In the genomic region with DNA sequence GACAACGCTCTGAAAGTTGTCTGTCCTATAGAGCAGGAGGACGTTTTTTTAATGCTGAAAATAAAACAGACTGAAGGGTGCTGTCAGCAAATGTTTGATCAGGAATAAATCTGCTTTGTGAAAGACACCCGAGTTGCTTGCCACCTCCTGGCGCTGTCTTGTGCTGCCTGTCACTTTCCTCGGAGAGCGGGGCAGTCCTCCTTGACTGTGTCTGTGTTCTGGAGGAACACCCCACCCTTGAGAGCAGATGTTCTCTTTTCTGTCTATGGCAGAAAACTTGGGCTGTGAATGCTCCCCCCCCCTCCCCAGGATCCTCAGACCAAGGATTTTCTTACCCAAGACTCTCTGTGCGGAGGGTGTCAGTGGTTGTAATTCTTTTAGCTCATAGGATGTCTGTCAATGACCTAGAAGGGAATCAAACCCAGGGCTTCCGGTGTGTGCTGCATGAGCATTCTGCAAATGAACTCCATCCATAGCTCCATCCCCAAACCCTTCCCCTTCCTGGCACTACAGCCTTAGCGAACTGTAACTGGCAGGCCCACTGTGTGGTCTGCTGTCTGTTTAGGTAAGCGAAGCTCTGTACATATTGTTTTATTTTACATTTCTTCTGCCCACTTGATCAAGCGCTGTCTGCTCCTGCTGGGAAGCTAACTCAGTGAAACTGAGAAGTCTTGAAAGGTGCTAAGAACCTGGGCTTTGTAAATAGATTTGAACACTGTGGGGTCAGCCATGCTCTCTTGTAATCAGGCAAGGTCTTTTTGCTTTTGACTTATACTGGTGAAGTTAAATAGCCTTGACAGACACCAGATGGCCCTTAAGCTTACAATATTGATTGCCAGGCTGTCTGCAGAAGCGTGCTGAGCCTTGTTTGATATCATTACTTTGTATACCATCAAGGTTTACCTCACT, we compare ENCODE assay signal across 13 mouse cellular contexts. TPM values are rescaled to one million over a fixed set of nuclear protein-coding genes. Genes with fewer than 3 reads are reported as not detected.
DNase-seq lines count a peak whose midpoint lies in the region; ATAC-seq lines count a peak whose summit lies in the region.
"Had no signal": no experiment of that assay in that cellular context is flagged by ENCODE, and none has a peak within 500 bp of the region (broad histone marks: within the 10 kb centered on the region; RNA-seq: fewer than 3 reads in every experiment).

No protein-coding gene starts in this region.

- H3K27me3 ChIP-seq in liver, embryonic 11.5 days (replicated peaks; ENCODE audit: control insufficient read depth, insufficient read depth, low read length), result no peaks in the 10 kb centered on the region
- H3K27me3 ChIP-seq in liver, embryonic 12.5 days (replicated peaks), result no peaks in the 10 kb centered on the region
- no peaks in the 10 kb centered on the region for H3K27me3 ChIP-seq in midbrain, embryonic 10.5 days (ENCODE audit: low read depth, poor library complexity, severe bottlenecking)
- H3K27me3 ChIP-seq in stomach, embryonic 16.5 days (ENCODE audit: control insufficient read depth, insufficient read depth, low read length), result no peaks in the 10 kb centered on the region
- H3K27me3 ChIP-seq in heart, embryonic 11.5 days (ENCODE audit: control insufficient read depth, insufficient read depth, low read length), result no peaks in the 10 kb centered on the region
- H3K27me3 ChIP-seq: heart, embryonic 13.5 days had no signal

- no peaks in the 10 kb centered on the region for H3K4me1 ChIP-seq in liver, embryonic 11.5 days (replicated peaks; ENCODE audit: control insufficient read depth, insufficient read depth, low read length)
- no peaks in the 10 kb centered on the region for H3K4me1 ChIP-seq in liver, embryonic 12.5 days
- H3K4me1 ChIP-seq in midbrain, embryonic 10.5 days, result peaks cover 9% of the 10 kb centered on the region
- H3K4me1 ChIP-seq in stomach, embryonic 16.5 days (ENCODE audit: control insufficient read depth, insufficient read depth, low read length), result peaks cover 12% of the 10 kb centered on the region; the same call in 1 of the 2 replicates
- H3K4me1 ChIP-seq in heart, embryonic 11.5 days (ENCODE audit: control insufficient read depth, insufficient read depth, low read length), result peaks cover 7% of the 10 kb centered on the region

- 57% methylated on average over 12 of the region's 12 CpGs for WGBS in liver, embryonic 11.5 days
- 64% methylated on average over 12 of the region's 12 CpGs for WGBS in liver, embryonic 12.5 days (ENCODE audit: insufficient replicate concordance)
- WGBS in midbrain, embryonic 10.5 days, result 74% methylated on average over 12 of the region's 12 CpGs
- WGBS in stomach, embryonic 16.5 days, result 38% methylated on average over 12 of the region's 12 CpGs
- WGBS in heart, embryonic 11.5 days (ENCODE audit: insufficient replicate concordance), result 52% methylated on average over 12 of the region's 12 CpGs

- intact Hi-C loops in heart, postnatal 25 days (cut with DNase I), result no loop called here

- H3K27ac ChIP-seq in liver, embryonic 11.5 days (ENCODE audit: low read depth, low read length), result no peak overlapping the region
- H3K27ac ChIP-seq in liver, embryonic 12.5 days, result no peak overlapping the region
- H3K27ac ChIP-seq in midbrain, embryonic 10.5 days (replicated peaks), result 0 out of 2 replicates have a peak overlapping the region, but pooled peaks have one; percentile 4
- H3K27ac ChIP-seq in stomach, embryonic 16.5 days (ENCODE audit: low read length), result peak overlapping the region; percentile 35; the same call in 1 of the 2 replicates
- H3K27ac ChIP-seq in heart, embryonic 11.5 days (ENCODE audit: low read depth, low read length), result no peak overlapping the region
- H3K27ac ChIP-seq: heart, embryonic 13.5 days had no signal

- no peak overlapping the region for H3K4me2 ChIP-seq in liver, embryonic 11.5 days
- H3K4me2 ChIP-seq in liver, embryonic 12.5 days, result no peak overlapping the region
- no peak overlapping the region for H3K4me2 ChIP-seq in stomach, embryonic 16.5 days (ENCODE audit: low read depth, low read length)
- H3K4me2 ChIP-seq in heart, embryonic 11.5 days, result no peak overlapping the region
- H3K4me2 ChIP-seq: heart, embryonic 13.5 days had no signal

- no peak overlapping the region for H3K9ac ChIP-seq in liver, embryonic 11.5 days (ENCODE audit: low read depth, low read length)
- H3K9ac ChIP-seq in liver, embryonic 12.5 days, result no peak overlapping the region
- H3K9ac ChIP-seq in stomach, embryonic 16.5 days (ENCODE audit: low read length), result no peak overlapping the region
- H3K9ac ChIP-seq in heart, embryonic 11.5 days (ENCODE audit: low read depth, low read length), result no peak overlapping the region
- H3K9ac ChIP-seq: heart, embryonic 13.5 days had no signal

- no peaks in the 10 kb centered on the region for H3K9me3 ChIP-seq in liver, embryonic 11.5 days (ENCODE audit: control insufficient read depth, low read length)
- H3K9me3 ChIP-seq in liver, embryonic 12.5 days (replicated peaks), result no peaks in the 10 kb centered on the region
- H3K9me3 ChIP-seq in midbrain, embryonic 10.5 days (replicated peaks), result no peaks in the 10 kb centered on the region
- no peaks in the 10 kb centered on the region for H3K9me3 ChIP-seq in stomach, embryonic 16.5 days (replicated peaks; ENCODE audit: control insufficient read depth, low read length)
- H3K9me3 ChIP-seq in heart, embryonic 11.5 days (replicated peaks; ENCODE audit: control insufficient read depth, low read length), result no peaks in the 10 kb centered on the region
- H3K9me3 ChIP-seq: G1E; heart, embryonic 13.5 days had no signal

- H3K36me3 ChIP-seq in liver, embryonic 11.5 days (ENCODE audit: control insufficient read depth, insufficient read depth, low read length), result no peaks in the 10 kb centered on the region
- no peaks in the 10 kb centered on the region for H3K36me3 ChIP-seq in liver, embryonic 12.5 days
- no peaks in the 10 kb centered on the region for H3K36me3 ChIP-seq in midbrain, embryonic 10.5 days
- H3K36me3 ChIP-seq in stomach, embryonic 16.5 days (ENCODE audit: control insufficient read depth, insufficient read depth, low read length), result no peaks in the 10 kb centered on the region
- H3K36me3 ChIP-seq in heart, embryonic 11.5 days (ENCODE audit: control insufficient read depth, insufficient read depth, low read length), result no peaks in the 10 kb centered on the region
- H3K36me3 ChIP-seq: G1E; heart, embryonic 13.5 days had no signal

- ATAC-seq in liver, embryonic 11.5 days (replicated peaks; ENCODE audit: low FRiP score), result no peak
- no peak for ATAC-seq in liver, embryonic 12.5 days
- ATAC-seq in stomach, embryonic 16.5 days (ENCODE audit: insufficient read depth, low FRiP score), result no peak
- ATAC-seq in heart, embryonic 11.5 days (replicated peaks; ENCODE audit: insufficient number of reproducible peaks, low FRiP score, low TSS enrichment), result no peak
- ATAC-seq: activated CD4-positive, CD25-positive, alpha-beta regulatory T cell, adult 4 months had no signal

- no peak overlapping the region for H3K4me3 ChIP-seq in liver, embryonic 11.5 days (ENCODE audit: low read depth, low read length)
- H3K4me3 ChIP-seq in liver, embryonic 12.5 days, result no peak overlapping the region
- no peak overlapping the region for H3K4me3 ChIP-seq in midbrain, embryonic 10.5 days
- H3K4me3 ChIP-seq in stomach, embryonic 16.5 days (replicated peaks; ENCODE audit: low read length), result no peak overlapping the region
- H3K4me3 ChIP-seq in heart, embryonic 11.5 days (ENCODE audit: low read depth, low read length), result no peak overlapping the region
- H3K4me3 ChIP-seq: heart, embryonic 13.5 days; myocyte had no signal

- DNase-seq in embryo, embryonic 10 days (ENCODE audit: low spot score), result peak; percentile 22
- no peak for DNase-seq in embryo, embryonic 9.5 days (ENCODE audit: extremely low spot score)
- peak; percentile 25 for DNase-seq in liver, embryonic 11.5 days (ENCODE audit: low spot score)
- DNase-seq in midbrain, embryonic 10.5 days (ENCODE audit: low spot score), result peak; percentile 14
- no peak for DNase-seq in heart, postnatal 25 days (ENCODE audit: low spot score)
- DNase-seq: kidney, adult 2 months had no signal

RNA-seq across cellular contexts. Expression of a gene that starts 53.0 kb away (rescaled TPM):
- 10.6 and 11.1 TPM in 2 replicates for polyA plus RNA-seq in liver, embryonic 11.5 days (2014; fragmentation: Nextera tagmentation; extraction: Ambion mirVana)
- polyA plus RNA-seq in liver, embryonic 12.5 days (2016; fragmentation: Nextera tagmentation; extraction: Ambion mirVana), result 8.8 and 10.6 TPM in 2 replicates
- 12.9 and 14.4 TPM in 2 replicates for polyA plus RNA-seq in midbrain, embryonic 10.5 days (2016; fragmentation: Nextera tagmentation; extraction: Ambion mirVana)
- polyA plus RNA-seq in stomach, embryonic 16.5 days (2015; fragmentation: Nextera tagmentation; extraction: Ambion mirVana), result 8.5 and 9.6 TPM in 2 replicates
- 10 to 100 TPM; 25.8 to 33.0 TPM for total RNA-seq in heart, postnatal 25 days (2021)
- polyA plus RNA-seq in heart, embryonic 11.5 days (2014; fragmentation: Nextera tagmentation; extraction: Ambion mirVana), result 11.2 and 13.1 TPM in 2 replicates

Comparison
In these comparisons a context has a peak if more than half of its experiments do, and no peak if none do; other contexts are left out.
1. DNase-seq: peak in embryo, embryonic 10 days (single experiment), liver, embryonic 11.5 days (single experiment) and midbrain, embryonic 10.5 days (single experiment); none in embryo, embryonic 9.5 days (single experiment) and heart, postnatal 25 days (single experiment).
2. H3K27ac ChIP-seq: peak in midbrain, embryonic 10.5 days (single experiment) and stomach, embryonic 16.5 days (single experiment); none in liver, embryonic 11.5 days (single experiment), liver, embryonic 12.5 days (single experiment) and heart, embryonic 11.5 days (single experiment).